ENCODE assay signal across 22 mouse cellular contexts in genomic region chr3:129633518-129633917, GRCm38 (mm10).
DNase-seq lines count a peak whose midpoint lies in the region; ATAC-seq and TF ChIP-seq lines count a peak whose summit lies in the region.
"Had no signal": no experiment of that assay in that cellular context is flagged by ENCODE, and none has a peak within 500 bp of the region (broad histone marks: within the 10 kb centered on the region; RNA-seq: fewer than 3 reads in every experiment).

No protein-coding gene starts in this region.

- H3K27me3 ChIP-seq in heart, embryonic 12.5 days (replicated peaks) = no peaks in the 10 kb centered on the region
- H3K27me3 ChIP-seq in MEL (ENCODE audit: control insufficient read depth in 1 of 2, insufficient read depth in 2 of 2, low read length in 2 of 2) = no peaks in the 10 kb centered on the region
- no peaks in the 10 kb centered on the region for H3K27me3 ChIP-seq in liver, embryonic 13.5 days
- H3K27me3 ChIP-seq: hindbrain, embryonic 13.5 days; midbrain, embryonic 15.5 days had no signal

- DNase-seq in heart, postnatal 25 days (ENCODE audit: low spot score) = no peak
- DNase-seq in MEL (ENCODE audit: low read depth, low spot score) = peak; percentile 16
- DNase-seq in liver, embryonic 13.5 days = peak; percentile 22
- DNase-seq in frontal cortex, postnatal 25 days (ENCODE audit: low spot score in 2 of 2) = no peak
- DNase-seq: adrenal gland, postnatal 25 days; cerebellum, adult 11-12 months; cerebellum, postnatal 10 days; heart, postnatal 4 days; kidney, adult 9 months; kidney, postnatal 14 days; layer of hippocampus, adult 9-11 months; spleen, adult 18-20 months; thymus, adult 18-20 months; thymus, postnatal 36 days had no signal

- no peak overlapping the region for H3K9ac ChIP-seq in heart, embryonic 12.5 days
- no peak overlapping the region for H3K9ac ChIP-seq in MEL (ENCODE audit: control insufficient read depth, low read depth, low read length, poor library complexity, severe bottlenecking)
- H3K9ac ChIP-seq in liver, embryonic 13.5 days = no peak overlapping the region
- H3K9ac ChIP-seq: hindbrain, embryonic 13.5 days; midbrain, embryonic 15.5 days had no signal

- no peak overlapping the region for H3K4me3 ChIP-seq in heart, embryonic 12.5 days
- H3K4me3 ChIP-seq in MEL (ENCODE audit: control insufficient read depth in 1 of 2, insufficient read depth in 1 of 2, low read depth in 2 of 2, low read length in 2 of 2) = no peak overlapping the region
- H3K4me3 ChIP-seq in liver, embryonic 13.5 days (replicated peaks) = no peak overlapping the region
- H3K4me3 ChIP-seq: erythroblast, embryonic 14.5 days; hindbrain, embryonic 13.5 days; midbrain, embryonic 10.5 days; midbrain, embryonic 15.5 days had no signal

- TF ChIP-seq CTCF in MEL (IDR thresholded peaks at IDR 0.05 in 2 of 3, conservative IDR thresholded peaks at IDR 0.05 in 1 of 3; ENCODE audit: control insufficient read depth in 1 of 3, insufficient read depth in 1 of 3, low read depth in 2 of 3, low read length in 3 of 3, poor library complexity in 1 of 3, severe bottlenecking in 1 of 3) = no peak

- no peak for TF ChIP-seq EP300 in MEL (IDR thresholded peaks at IDR 0.05; ENCODE audit: low read depth in 1 of 2, low read length in 2 of 2)

- H3K36me3 ChIP-seq in heart, embryonic 12.5 days = peaks cover 9% of the 10 kb centered on the region; the same call in 1 of the 2 replicates
- H3K36me3 ChIP-seq in MEL (ENCODE audit: control insufficient read depth in 1 of 2, insufficient read depth in 2 of 2, low read length in 2 of 2) = peaks cover 2 to 3% of the 10 kb centered on the region in 2 experiments; a peak in 3 of 4 replicates
- peaks cover 14% of the 10 kb centered on the region; the same call in 1 of the 2 replicates for H3K36me3 ChIP-seq in liver, embryonic 13.5 days
- H3K36me3 ChIP-seq: midbrain, embryonic 15.5 days had no signal

- no peak for ATAC-seq in heart, embryonic 12.5 days (ENCODE audit: insufficient number of reproducible peaks, low FRiP score)
- peak; percentile 80; the same call in 1 of the 2 replicates for ATAC-seq in liver, embryonic 13.5 days (ENCODE audit: low read depth)
- ATAC-seq in megakaryocyte progenitor cell, adult 5-6 weeks (replicated peaks; ENCODE audit: poor library complexity) = peak; percentile 59
- no peak for ATAC-seq in monocyte, adult 5-6 weeks (replicated peaks; ENCODE audit: insufficient number of reproducible peaks, low FRiP score, low TSS enrichment, poor library complexity, severe bottlenecking)

- no peak overlapping the region for H3K4me2 ChIP-seq in heart, embryonic 12.5 days
- H3K4me2 ChIP-seq in liver, embryonic 13.5 days = no peak overlapping the region
- H3K4me2 ChIP-seq: hindbrain, embryonic 13.5 days; midbrain, embryonic 15.5 days had no signal

- no peaks in the 10 kb centered on the region for H3K79me2 ChIP-seq in MEL (ENCODE audit: control insufficient read depth, insufficient read depth, low read length, poor library complexity)

- no peak for TF ChIP-seq RAD21 in MEL (IDR thresholded peaks at IDR 0.05; ENCODE audit: low read depth, low read length)

- no peak for TF ChIP-seq POLR2A in MEL (IDR thresholded peaks at IDR 0.05; ENCODE audit: control insufficient read depth in 1 of 2, insufficient read depth in 1 of 2, low read depth in 1 of 2, low read length in 2 of 2, poor library complexity in 1 of 2)

- H3K4me1 ChIP-seq in heart, embryonic 12.5 days (replicated peaks) = peaks cover 29% of the 10 kb centered on the region
- peaks cover 0 to 8% of the 10 kb centered on the region in 2 experiments; a peak in 1 of 4 replicates for H3K4me1 ChIP-seq in MEL (ENCODE audit: control insufficient read depth in 1 of 2, insufficient read depth in 2 of 2, low read length in 2 of 2)
- H3K4me1 ChIP-seq in liver, embryonic 13.5 days (replicated peaks) = peaks cover 9% of the 10 kb centered on the region
- H3K4me1 ChIP-seq: hindbrain, embryonic 13.5 days; midbrain, embryonic 10.5 days had no signal

- H3K27ac ChIP-seq in heart, embryonic 12.5 days (ENCODE audit: poor library complexity, severe bottlenecking) = peak overlapping the region; percentile 15; the same call in 1 of the 2 replicates
- no peak overlapping the region for H3K27ac ChIP-seq in MEL (ENCODE audit: control insufficient read depth, low read depth, low read length)
- no peak overlapping the region for H3K27ac ChIP-seq in liver, embryonic 13.5 days
- H3K27ac ChIP-seq: hindbrain, embryonic 13.5 days; macrophage; midbrain, embryonic 10.5 days had no signal

- whole genome bisulfite sequencing in heart, embryonic 12.5 days = 18% methylated on average over 8 of the region's 8 CpGs
- WGBS in liver, embryonic 13.5 days (ENCODE audit: insufficient replicate concordance) = 13% methylated on average over 8 of the region's 8 CpGs

- intact Hi-C loops in heart, postnatal 25 days (cut with DNase I) = no loop called here

- no peaks in the 10 kb centered on the region for H3K9me3 ChIP-seq in heart, embryonic 12.5 days (replicated peaks)
- no peaks in the 10 kb centered on the region for H3K9me3 ChIP-seq in MEL (replicated peaks; ENCODE audit: insufficient read depth, low read length)
- H3K9me3 ChIP-seq in liver, embryonic 13.5 days (replicated peaks) = no peaks in the 10 kb centered on the region
- H3K9me3 ChIP-seq: hindbrain, embryonic 13.5 days; midbrain, embryonic 10.5 days; midbrain, embryonic 15.5 days had no signal

TF ChIP-seq in MEL, 35 proteins besides CTCF, POLR2A, EP300 and RAD21:
- TF ChIP-seq NRF1 (IDR thresholded peaks at IDR 0.05; ENCODE audit: insufficient read depth, low read depth, low read length, poor library complexity, severe bottlenecking) (no peak), POLR2AphosphoS2 (IDR thresholded peaks at IDR 0.05; ENCODE audit: low read length) (no peak), CHD1 (IDR thresholded peaks at IDR 0.05; ENCODE audit: low read depth, low read length) (no peak), GABPA (IDR thresholded peaks at IDR 0.05; ENCODE audit: low read depth, low read length) (no peak), UBTF (IDR thresholded peaks at IDR 0.05; ENCODE audit: borderline replicate concordance, insufficient read depth, low read depth, low read length) (no peak), MXI1 (IDR thresholded peaks at IDR 0.05; ENCODE audit: low read depth, low read length) (no peak), USF1 (IDR thresholded peaks at IDR 0.05; ENCODE audit: low read depth, low read length) (no peak), MAX (IDR thresholded peaks at IDR 0.05; ENCODE audit: low read length) (no peak), NELFE (IDR thresholded peaks at IDR 0.05; ENCODE audit: low read depth, low read length) (no peak), ZKSCAN1 (IDR thresholded peaks at IDR 0.05; ENCODE audit: low read depth, low read length) (no peak), SIN3A (IDR thresholded peaks at IDR 0.05; ENCODE audit: low read length) (no peak), KAT2A (conservative IDR thresholded peaks at IDR 0.05; ENCODE audit: low read depth, low read length) (no peak), E2F4 (IDR thresholded peaks at IDR 0.05; ENCODE audit: borderline replicate concordance, low read depth, low read length) (no peak), TAL1 (IDR thresholded peaks at IDR 0.05; ENCODE audit: low read length) (no peak)

Comparison
In these comparisons a context has a peak if more than half of its experiments do, and no peak if none do; other contexts are left out.
1. ATAC-seq: peak in liver, embryonic 13.5 days (single experiment) and megakaryocyte progenitor cell, adult 5-6 weeks (single experiment); none in heart, embryonic 12.5 days (single experiment) and monocyte, adult 5-6 weeks (single experiment).
2. DNase-seq: peak in MEL (single experiment) and liver, embryonic 13.5 days (single experiment); none in heart, postnatal 25 days (single experiment) and frontal cortex, postnatal 25 days (0 of 2).